Mouse (Mus musculus): ENCODE data around the gene Sh3d21.
"Not testable (repeated sequence)": the region's sequence is repeated elsewhere in the genome, so short reads cannot be mapped to it uniquely, and the experiment has no call there.

The Sh3d21 gene

GRCm38 (mm10) chr4:126163067-126163659 lies at the start of gene Sh3d21:
Gene Sh3d21 (minus strand): TSS chr4:126163491.
- peak; percentile 60 for DNase-seq

GRCm38 (mm10) chr4:126207081-126207480 lies 43.8 kb upstream of the Sh3d21 start:
- DNase-seq = no peak

DNA sequence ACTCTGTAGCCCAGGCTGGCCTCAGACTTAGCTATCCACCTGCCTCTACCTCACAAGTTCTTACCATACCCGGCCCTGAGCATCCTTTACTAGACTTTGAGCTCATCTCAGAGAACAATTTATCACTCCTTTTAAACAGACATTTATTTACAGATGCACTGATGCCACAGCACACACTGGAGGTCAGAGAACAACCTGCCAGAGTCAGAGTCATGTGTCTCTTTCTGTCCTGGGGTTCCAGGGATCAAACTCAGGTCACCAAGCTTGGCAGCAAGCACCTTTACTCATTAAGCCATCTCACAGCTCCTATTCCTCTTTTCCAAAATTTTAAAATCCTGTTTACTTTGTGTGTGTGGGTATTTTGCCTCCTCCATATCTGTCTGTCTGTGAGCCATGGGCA lies 42.1 kb upstream of the Sh3d21 start:
- peak; percentile 17 for DNase-seq

DNA sequence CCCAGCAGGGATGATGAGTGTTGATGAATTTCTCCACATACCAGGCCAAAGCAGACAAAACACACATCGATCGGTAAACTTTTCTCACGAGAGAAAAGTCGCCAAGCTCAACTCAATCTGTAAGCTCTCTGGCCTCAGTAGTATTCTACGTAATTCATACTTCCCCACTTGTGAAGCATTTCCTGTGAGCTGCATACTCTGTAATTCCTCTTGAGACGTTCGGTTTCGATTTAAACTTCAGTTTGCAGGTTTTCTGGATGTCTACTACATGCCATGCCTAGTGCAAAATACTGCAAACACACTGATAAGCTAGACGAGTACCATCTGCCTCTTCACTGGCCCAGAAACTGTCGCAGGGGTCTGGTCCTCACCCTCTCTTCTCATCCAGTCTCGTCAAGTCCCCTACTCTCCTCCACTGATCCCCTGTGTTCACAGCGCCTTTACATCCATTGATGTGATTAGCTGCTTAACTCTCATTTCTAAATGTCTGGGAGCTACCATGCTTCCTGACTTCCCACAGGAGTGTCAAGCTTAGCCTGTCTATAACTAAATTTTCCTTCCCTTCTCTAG lies 41.5 kb upstream of the Sh3d21 start:
- no peak for DNase-seq

DNA sequence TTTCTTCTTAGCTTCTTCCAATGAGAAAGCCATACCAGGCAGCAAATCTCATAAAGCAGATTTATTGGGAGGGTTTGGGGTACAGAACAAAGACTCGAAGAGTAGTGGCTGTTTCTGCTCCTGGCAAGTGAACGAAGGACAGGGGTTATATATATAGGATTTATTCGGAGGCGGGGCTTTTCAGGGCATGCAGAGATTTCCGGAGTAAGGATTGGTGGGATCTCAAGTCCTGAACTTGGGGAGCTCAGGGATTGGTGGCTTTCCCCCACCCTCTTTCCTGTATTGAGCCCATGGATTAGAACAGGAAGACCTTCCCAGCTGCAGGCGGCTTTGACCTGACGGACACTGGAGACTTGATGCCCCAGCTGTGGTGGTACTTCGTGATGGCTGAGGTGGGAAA lies 40.7 kb upstream of the Sh3d21 start:
- no peak for DNase-seq

DNA sequence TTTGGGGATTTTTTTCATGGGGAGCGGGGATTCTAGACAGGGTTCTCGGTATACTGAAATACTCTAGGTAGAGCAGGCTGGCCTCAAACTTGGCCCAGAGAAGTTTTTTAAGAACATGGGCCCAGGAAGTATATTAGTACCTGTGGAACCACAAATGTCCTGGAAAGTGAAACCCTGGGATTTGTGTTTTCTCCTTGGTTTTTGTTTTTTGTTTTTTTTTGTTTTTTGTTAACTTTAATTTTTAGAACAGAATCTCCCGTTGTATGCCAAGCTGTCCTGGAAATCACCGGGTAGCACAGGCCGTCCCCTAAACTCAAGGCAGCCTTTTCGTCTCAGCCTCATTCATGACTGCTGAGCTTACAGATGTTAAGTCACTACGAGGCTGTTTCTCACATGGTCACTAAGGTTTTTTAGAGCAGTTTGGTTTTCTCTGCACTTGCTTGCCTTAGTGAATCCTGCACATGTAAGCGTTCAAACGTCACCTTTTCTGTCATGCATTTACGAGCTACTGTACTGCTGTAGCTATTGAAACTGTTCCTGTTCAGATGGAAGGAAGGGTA lies 40.1 kb upstream of the Sh3d21 start:
- peak; percentile 14 for DNase-seq

GRCm38 (mm10) chr4:126202303-126203181 lies 39.3 kb upstream of the Sh3d21 start, which contains the start of gene Thrap3:
Gene Thrap3 (minus strand): TSS chr4:126202760.
- peak; percentile 99 for DNase-seq

DNA sequence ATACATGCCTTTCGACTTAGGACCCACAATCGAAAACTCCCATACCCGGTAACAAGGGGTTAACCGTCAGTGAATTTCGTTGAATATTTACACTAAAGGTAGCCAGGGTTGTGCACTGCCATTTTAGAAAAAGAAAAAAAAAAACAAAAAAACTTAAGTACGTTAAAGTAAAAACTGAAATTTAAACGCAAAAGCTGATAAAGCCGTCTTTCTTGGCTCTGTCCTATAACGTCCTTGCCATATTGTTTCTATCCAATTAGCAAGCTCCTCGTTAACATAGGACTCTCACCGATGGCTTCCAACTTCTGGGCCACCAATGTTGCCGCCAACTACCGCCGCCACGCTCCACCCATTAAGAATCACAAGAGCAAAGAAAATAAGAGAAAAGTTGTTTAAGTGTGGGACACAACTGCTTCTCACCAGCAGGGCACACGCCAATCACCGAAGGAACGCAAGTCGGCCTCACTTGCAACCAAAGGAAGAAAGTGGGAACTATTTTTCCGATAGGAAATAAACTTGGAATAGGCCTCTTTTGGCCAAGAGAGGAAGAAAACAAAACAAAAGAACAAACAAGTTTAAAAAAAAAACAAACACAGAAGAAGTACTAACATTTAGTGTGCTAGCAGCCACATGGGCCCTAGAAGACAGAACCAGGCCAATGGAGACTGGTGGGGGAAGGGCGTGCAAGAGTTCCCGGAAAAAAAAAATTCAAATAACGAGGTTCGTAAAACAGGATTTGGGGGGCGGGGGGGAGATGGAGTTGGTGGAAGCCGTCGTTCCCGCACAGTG lies 38.4 kb upstream of the Sh3d21 start:
- peak; percentile 48 for DNase-seq

DNA sequence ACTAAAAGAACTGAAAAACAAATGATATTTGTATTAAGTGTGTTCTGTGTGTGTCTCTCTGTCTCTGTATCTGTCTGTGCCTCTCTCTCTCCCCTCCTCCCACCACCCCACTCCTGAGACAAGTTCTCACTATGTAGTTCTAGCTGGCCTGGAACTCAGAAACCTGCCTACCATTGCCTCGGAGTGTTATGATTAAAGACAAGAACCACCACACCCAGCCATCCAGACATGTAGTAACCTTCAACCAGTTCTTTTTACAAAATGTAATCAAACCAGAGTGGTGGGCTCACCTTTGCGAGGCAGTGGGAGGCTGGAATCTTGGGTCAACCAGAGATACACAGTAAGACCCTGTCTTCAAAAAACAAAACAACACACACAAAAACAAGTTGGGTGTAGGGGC lies 37.4 kb upstream of the Sh3d21 start:
- DNase-seq = no peak

GRCm38 (mm10) chr4:126200036-126200435 lies 36.7 kb upstream of the Sh3d21 start:
- no peak for DNase-seq

GRCm38 (mm10) chr4:126199556-126199955 lies 36.3 kb upstream of the Sh3d21 start:
- no peak for DNase-seq

DNA sequence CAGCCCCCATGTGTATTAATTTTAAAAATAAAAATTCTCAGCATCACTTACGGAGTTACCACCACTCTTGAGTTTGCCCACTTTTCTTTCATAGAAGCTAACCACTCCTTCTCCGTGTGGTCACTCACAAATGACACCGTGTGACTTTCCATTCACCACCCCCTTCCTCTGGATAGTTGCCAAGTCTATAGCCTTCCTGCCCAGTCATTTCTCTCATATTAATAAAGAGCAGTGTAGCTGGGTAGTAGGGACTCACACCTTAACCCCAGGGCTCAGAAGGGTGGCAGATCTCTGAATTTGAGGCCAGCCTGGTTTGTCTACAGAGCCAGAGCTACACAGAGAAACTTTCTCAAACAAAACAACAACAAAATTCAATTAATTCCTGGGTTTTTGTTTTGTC lies 34.2 kb upstream of the Sh3d21 start:
- peak; percentile 23 for DNase-seq

DNA sequence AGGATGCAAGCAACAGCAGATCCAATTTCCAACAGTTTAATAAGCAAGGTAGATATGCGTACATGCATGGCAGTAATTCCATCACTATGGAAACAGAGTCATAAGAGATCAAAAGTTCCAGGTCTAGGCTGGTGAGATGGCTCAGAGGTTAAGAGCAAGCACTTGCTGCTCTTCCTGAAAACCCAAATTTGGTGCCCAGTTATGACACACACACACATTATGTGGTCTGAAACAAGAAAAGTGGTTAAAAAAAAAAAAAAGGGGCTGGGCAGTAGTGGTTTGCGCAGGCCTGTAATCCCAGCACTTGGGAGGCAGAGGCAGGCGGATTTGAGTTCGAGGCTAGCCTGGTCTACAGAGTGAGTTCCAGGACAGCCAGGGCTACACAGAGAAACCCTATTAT lies 31.6 kb upstream of the Sh3d21 start:
- no peak for DNase-seq

DNA sequence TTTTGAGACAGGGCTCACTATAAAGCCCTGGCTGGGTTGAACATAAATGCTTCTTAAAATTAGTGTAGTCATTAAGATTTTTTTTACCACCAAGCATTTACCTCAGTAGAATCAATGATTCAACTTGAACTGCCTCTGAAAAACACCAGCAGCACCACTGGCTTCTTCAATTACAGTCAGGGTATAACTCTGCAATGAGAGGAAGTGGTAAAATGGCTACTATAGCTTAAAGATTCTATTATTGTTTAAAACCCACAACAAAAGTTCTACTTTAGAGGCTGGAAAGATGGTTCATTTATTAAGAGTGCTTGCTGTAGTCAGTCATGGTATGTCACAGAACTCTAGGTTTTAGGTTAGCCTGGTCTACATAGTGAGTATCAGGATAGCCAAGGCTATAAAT lies 30.9 kb upstream of the Sh3d21 start:
- no peak for DNase-seq

GRCm38 (mm10) chr4:126190636-126191035 lies 27.3 kb upstream of the Sh3d21 start:
- no peak for DNase-seq

GRCm38 (mm10) chr4:126187096-126187495 lies 23.8 kb upstream of the Sh3d21 start:
- no peak for DNase-seq

GRCm38 (mm10) chr4:126183034-126183433 lies 19.7 kb upstream of the Sh3d21 start:
- no peak for DNase-seq

GRCm38 (mm10) chr4:126181170-126181957 lies 18.1 kb upstream of the Sh3d21 start:
- DNase-seq = no peak

DNA sequence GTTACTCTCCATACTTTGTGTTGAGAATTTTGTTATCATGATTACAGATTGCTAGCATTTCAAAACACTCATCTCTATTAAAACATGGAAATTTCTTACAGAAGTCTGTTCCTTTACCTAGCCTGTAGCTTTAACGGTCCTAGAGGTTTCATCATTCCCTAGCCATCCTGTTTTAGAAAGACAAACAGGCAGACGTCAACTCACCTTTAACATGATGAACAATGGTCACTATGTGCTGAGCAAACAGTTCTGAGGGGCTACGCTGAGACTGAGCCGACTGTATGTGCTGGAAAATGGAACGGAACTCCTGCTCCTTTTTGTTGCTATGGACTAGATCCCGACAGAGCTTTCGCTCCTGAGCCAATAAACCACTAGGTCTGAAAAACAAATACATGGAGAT lies 12.7 kb upstream of the Sh3d21 start:
- DNase-seq = not testable (repeated sequence)

DNA sequence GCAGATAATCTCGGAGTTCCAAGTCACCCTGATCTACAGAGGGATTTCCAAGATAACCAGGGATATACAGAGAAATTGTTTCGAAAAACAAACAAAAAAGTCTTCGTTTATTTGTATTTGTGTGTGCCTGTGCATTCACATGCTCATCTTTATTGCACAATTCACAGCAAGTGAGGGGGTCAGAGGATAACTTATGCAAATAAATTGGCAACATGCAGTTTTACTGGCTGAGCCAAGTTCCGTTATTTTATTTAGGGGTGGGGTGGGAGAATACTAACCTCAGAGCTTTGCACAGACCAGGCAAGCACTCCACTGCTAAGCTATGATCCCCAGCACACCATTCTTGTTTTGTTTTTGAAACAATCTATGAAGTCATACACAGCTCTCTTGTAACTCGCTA lies 10.5 kb upstream of the Sh3d21 start:
- no peak for DNase-seq

DNA sequence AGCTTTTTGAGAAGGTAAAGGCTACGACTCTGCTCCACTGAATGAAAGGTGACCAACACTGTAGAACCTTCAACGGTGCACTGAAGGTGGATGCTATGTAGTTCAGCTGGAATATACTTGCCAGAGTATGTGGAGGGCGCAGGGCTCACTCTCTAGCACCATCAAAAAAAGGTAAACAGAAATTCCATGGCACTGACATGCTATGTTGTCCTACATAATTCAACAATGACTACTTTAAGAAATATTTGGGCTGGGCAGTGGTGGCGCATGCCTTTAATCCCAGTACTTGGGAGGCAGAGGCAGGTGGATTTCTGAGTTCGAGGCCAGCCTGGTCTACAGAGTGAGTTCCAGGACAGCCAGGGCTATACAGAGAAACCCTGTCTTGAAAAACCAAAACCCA lies 7.4 kb upstream of the Sh3d21 start:
- not testable (repeated sequence) for DNase-seq

DNA sequence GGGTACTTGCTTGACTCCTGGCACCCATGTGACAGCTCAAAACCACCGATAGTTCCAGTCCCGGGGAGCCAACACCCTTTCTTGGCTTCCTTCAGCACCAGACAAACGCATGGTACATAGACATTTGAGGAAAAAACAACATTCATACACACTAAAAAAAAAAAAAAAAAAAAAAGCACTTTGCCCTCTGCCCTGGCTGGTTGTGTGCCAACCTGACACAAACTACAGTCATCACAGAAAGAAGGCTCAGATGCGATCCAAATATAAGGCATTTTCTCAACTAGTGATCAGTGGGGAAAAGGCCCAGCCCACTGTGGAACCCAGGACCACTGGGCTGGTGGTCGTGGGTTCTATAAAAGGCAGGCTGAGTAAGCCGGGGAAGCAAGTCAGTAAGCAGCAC lies 5.6 kb upstream of the Sh3d21 start:
- no peak for DNase-seq

Measured in kidney, adult 11 months (tissue).